Mouse (Mus musculus) adrenal gland (tissue): Measurements from ENCODE around the gene Runx2.

ENCODE experiments used
- intact Hi-C: fragments of 180-260 bp; cut with DNase I; formaldehyde crosslinking; loops from one replicate; pipeline ENCODE4 v1.15.1; 2025

Gene Runx2

DNA sequence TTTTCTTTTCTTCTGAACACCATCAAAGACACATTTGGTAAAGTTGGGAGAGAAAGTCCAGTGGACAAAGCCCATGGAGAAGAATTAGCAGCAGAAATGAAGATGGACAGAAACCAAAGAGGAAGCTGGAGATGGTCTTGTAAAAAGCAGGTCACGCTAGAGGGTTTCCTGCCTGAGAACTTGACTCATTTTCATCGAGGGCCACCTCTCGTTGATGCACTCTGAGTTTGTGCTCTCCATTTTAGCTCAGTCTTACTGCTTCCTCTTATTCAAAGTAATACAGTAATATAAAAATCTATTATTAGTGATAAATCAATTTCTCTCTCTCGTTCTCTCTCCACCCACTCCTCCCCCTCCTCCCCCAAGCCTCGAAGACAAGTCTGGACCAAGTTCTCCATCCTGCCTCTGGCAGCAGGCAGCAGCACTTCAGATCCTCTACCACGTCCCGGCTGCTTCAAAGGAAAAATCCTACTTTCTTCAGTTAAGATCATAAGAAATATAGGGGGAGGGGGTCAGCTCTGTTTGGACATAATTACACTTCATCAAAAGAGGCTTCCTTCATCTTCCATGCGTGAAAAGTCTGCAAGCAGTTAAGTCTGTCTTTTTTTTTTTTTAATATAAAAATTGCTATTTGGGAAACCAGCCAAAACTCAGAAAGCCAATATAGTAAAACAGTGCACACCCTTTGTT, 92.3 kb downstream of the Runx2 start:
- intact Hi-C loops: no loop called here

DNA sequence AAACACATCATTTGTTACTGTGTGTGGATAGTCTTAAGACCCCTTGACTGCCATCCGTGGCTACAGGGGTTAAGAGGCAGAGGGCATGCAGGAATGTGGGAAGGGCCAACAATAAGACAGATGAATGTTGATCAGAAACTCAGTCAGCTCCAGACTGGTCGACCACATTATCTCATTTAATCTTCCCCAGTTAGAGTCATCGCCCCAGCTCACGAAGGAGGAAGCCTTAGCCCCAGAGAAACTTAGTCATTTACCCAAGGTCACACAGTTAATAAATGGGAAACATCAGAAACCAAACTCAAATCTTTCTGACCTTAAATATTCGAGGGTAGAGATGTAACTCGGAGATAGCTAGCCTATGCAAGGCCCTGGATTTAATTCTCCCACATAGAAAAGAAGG, 96.0 kb downstream of the Runx2 start:
- intact Hi-C loops: no loop called here

DNA sequence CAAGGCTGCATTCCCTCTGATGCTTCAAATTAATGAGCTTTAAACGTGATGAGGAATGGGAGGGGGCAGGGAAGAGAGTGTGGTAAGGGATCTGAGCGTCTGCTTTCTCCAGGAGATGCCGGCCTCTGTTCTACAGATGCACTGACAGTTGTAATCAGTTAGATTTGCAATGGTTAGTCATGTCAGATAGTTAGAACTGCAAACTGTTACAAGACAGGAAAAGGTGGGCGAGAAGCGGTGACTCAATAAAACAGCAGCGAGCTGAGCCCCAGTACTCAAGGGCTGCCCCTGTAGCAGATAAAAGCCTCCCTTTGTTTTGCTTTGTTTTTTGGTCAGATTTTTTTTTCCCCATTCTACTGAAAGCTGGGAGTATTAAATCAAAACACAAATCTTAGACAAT, 96.6 kb downstream of the Runx2 start:
- intact Hi-C loops: no loop called here

DNA sequence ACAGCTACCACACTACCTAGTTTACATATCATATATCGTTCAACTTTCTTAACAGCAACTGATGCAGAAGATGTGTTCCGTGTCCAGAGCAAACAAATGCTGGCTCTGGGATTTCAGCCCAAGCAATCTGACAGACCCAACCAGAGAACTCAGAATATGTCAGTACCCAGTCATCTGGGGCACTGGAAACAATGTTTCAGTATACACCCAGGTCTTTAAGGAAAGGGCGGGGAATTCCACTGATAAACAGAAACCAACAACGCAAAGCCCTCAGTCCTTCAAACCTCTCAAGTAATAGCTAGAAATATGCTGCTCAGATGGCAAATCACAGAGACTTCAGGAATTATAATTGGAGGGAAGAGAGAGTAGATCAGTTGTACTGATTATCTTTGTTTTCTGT, 100.5 kb downstream of the Runx2 start:
- intact Hi-C loops: no loop called here

DNA sequence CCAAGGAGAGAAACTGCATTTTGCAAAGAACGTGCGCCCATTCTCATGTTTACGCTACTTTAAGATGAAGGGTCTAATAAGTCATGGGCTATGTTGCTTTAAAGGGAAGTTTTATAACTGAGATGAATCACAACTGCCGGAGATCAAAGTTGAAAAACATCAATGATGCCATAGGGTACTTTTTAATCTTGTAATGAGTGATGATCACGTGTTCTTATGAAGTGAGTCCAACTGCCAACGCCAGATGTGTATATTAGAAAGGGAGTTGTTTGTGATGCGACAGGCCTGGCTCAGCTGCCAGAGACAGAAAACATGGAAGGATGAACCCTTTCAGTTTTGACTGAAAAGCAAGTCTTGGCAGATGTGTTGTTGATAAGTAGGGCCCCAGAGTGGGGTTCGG, 101.2 kb downstream of the Runx2 start:
- intact Hi-C loops: no loop called here

DNA sequence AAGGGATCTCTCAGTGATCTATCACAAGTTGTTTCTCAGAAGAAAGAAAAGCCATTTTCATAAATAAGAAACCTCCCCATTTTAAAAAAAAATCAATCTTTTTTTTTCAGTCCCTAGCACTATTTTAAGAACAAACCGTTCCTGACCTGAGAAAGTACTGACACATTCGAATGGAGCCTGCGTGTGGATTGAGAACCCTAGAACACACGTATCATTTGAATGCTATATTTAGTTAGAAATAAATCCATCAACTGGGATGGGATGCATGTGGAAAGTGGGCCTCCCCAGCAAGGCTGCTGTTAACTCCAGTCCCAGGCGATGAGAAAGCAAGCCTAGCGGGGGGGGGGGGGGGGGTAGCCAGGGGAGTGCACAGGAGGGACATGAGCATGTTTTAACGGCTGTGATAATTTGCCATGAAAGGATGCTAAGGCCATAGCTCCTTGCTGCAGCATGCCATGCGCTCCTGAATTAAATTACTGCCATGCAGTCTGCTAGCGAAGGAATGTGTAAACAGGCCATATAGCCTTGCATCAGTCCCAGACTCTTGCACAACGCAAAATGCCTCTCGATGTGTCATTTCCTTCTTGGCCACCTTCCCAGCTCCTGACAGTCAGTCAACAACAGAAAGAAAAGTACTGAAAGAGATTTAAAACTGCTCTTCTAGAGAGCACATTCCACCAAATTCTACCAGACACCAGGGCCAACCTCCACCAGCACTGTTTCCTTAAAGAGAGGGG, 104.9 kb downstream of the Runx2 start:
- intact Hi-C loops: no loop called here

DNA sequence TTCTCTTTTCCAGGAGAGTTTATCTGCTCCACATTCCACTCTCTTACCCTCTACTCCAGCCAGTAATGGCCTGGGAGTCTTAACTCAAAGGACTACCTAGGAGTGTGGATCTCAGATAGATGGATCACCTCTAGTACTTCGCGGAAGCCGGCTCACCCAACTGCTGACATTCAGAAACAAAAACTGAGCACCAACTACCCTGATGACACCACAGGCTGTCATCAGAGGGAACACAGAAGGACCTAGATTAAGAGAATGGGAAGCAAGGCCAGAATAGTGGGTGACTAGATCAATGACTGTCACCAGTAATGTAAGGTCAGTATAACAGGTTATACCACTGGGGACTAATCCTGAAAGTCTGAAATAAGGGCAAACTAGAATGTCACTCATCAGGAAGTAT, 106.6 kb downstream of the Runx2 start:
- intact Hi-C loops: no loop called here

DNA sequence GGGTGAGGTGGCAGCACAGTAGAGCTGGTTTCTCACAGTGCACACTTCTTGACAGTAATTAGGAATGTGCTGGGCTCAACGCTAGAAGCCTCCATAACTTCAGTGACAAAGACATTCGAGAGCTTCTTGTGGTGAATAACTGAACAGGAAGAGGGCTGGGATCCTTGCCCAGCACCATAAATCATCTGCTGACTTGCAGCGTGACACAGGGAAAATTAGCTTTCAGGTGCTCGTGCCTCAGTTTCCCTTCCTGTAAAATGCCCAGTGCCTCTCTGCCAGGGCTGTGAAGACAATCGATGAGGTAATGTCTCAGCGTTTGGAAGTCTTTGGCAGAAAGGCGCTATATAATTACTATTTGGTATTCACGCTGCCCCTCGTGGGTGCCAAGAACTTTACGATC, 108.1 kb downstream of the Runx2 start:
- intact Hi-C loops: no loop called here

DNA sequence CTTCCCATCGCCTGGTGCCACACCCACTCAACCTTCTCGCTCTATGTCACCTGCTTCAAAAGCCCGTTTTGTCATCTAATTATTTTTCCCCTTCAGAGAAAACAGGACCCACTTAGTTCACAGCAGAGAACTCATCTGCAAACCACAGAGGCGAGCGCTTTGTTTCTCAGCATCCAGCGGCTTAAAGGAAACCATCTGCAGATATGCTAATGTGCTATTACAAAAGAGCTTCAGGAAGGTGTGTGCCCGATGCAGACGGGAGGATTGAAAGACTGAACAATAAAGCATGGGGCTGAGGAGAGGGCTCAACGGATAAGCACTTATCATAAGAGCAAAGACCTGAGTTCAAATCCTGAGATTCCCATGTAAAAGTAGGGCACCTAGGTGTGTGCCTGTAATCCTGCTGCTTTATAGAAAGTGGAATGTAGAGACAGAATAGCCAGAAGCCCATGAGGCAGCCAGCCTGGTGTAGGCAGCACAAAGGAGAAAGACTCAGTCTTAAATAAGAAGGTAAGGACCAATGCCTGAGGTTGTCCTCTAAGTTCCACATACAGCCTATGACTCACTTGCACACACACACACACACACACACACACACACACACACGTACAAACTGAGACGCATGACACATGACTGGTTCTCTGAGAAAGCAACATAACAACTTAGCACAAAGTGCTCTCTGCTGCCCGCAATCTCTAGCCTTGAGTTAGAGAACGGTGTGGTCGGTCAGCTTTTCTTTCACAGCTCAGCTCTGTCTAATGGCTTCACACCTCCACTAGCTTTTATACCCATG, 111.9 kb downstream of the Runx2 start:
- intact Hi-C loops: no loop called here

DNA sequence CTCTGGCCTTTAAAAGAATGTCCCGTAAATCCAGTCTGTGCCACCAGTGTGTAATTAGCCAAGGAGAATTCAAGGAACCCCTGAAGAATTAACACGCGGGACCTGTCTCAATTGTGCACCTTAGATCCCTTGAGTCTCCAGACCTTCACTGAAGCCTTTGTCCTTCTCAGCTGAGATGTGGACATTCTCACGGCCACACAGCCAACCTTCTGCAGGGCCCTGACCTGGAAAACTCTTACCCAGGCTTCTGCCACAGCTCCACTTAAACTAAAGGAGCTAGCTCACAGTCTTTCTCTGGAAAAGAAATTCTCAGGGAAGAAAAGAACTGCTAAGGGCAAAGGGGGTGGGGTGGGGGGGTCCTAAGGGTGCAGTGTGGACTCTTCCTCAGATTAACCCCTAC, 113.1 kb downstream of the Runx2 start:
- intact Hi-C loops: no loop called here

DNA sequence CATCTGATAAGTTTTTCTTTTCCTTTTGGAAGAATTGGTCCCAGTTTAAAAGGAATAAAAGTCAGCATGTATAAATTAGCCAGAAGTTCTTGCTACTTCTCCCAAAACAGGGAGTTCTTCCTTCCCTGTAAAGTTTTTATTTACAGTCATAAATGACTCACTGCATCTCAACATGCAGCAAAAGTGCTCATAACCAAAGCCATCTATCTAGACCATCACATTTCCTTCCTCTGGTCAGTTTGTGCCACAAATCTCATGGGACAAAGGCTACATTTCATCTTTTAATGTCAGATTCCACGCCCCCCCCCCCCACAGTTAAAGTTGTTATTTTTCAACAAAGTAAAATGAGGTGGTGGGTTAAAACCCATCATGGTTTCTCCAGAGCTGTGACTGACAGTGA, 114.3 kb downstream of the Runx2 start:
- intact Hi-C loops: no loop called here

DNA sequence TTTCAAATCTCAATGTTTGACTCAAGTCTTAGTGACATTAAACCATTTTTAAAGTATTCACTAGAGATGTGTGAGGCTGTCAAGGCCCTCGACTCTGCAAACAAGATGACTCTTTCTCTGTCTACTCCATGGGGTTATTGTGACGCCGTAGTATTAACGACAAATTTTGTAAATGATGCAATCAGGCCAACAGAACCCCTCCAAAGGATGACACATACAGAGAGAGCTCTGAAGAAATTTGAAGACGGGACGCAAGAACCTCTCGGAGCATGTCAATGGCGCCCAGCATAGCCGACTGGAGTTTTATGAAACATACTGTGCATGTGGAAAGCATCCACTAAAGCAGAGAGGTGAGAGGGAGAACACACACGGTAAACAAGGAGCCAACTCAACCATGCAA, 117.5 kb downstream of the Runx2 start:
- intact Hi-C loops: no loop called here

DNA sequence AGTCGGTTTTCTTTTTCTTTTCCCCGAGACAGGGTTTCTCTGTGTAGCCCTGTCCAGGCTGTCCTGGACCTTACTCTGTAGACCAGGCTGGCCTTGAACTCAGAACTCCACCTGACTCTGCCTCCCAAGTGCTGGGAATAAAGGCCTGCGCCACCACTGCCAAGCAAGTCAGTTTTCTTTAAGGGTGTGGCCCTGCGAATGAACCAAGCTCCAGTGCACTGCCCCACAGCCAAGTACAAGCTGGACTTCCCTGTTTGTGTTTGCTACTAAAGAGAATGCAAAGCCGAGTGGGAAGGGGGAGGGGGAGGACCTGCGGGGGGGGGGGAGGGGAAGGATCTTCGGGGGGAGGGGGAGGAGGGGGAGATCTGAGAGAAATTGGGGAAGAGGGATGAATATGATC, 121.0 kb downstream of the Runx2 start:
- intact Hi-C loops: no loop called here

DNA sequence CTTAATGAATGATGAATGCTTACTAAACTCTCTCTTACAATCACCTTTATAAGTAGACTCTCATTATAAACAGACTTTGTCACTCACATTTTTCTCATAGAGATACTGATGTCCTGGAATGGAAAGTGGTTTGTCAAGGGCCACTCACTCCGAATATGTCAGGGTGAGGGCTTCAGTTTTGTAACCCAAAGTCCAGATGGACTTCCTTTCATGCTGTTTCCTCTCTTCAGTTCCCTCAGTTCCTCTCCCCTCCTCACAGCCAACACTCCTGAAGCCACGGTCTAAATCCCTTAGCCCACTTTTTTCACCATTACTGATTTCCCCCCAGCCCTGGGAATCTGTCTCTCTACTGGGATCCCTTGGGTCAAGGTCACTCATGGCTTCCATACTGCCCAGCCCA, 123.1 kb downstream of the Runx2 start:
- intact Hi-C loops: no loop called here

DNA sequence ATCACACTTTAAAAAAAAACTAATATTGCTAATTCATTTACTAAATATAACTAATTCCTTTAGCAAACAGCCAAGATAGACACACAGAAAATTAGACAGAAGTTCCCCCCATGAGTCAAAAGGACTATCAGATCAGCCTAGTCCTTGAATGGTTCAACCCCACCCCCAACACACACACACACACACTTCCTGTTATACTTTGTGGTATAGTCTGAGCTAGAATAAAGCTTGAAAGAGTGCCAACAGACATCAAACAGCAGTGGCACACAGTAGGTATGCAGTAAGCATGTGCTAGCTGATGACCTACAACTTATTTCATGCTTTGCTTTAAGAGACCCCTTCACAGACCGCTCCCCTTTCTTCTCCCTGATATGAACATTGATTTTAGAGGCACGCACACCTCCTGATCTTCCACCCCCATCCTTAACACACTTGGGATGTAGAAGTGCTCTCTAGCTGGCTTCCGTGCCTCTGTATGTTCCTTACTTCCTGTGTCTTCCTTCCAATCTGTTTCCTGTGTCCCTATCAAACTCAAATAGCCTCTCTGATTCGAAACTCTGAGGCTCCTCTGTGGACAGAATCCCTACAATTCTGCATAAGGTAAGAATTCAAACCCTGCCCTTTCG, 124.1 kb downstream of the Runx2 start:
- intact Hi-C loops: no loop called here

DNA sequence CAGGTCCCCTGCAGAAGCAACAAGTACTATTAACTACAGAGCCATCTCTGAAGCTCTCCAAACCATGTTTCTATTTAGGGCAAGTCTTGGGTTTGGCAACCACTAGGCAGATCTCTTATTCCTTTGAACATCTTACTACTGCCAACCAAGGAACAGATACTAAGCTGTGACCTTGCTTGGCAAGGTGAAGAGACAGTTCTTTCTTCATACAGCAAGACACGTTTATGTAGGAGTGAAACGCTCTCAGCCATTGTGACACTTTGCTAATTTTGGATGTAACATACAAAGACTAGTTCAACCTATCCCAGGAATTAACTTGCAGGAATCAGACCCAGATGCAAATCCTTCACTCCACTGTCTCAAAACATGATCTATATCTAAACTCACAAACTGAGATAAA, 126.3 kb downstream of the Runx2 start:
- intact Hi-C loops: no loop called here

DNA sequence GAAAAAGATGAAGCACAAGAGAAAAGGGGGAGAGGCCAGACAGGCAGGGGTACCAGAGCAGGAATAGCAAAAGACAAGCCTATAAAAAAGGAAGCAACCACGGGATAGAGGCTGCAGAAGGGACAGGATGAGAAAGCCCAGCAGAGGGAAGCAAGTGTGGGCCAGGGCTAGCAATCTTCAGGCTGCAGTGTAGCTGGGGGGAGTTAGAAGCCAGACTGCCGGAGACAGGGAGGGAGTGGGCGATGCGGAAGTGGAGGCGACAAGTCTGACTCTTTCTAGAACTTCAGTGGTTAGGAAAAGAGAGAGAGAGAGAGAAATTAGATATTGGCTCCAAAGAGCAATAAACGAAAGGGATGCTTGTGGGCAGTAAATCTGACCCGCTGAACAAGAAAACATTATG, 129.1 kb downstream of the Runx2 start:
- intact Hi-C loops: no loop called here

DNA sequence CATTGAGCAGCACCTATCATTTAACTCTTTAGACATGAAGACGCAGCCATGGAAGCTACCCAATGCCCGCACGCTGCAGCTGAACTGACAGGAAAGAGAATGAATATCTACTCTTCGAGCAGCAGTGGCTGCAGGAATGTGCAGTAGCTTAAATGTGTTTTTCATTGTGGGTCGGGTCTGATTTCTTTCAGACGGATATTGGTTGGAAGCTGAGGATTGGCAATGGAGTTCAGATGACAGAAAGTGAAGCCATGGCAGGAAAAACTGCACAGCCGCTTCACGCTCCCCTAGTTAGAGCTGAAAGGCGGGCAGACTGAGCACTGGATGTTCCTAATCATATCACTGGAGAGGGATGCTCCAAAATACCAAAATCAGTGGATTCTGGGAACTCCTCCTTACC, 131.6 kb downstream of the Runx2 start:
- intact Hi-C loops: no loop called here

DNA sequence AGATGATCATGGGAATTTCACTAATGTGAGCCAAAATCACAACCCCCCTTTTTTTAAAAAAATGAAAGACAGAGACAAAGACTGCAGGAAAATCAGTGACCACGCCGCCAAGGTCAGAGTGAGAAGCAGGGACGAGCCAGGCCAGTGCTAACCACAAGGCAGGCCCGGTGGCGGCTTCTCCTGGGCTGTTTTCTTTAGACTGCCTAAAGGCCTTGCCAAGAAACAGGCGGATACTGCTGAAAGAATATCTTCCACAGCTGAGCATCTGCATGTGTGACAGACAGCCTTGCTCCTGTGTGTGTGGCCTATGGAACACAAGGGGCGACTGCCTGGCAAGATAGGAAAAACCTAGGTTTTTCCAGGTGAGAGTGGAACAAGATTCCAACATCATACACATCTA, 136.8 kb downstream of the Runx2 start:
- intact Hi-C loops: no loop called here

DNA sequence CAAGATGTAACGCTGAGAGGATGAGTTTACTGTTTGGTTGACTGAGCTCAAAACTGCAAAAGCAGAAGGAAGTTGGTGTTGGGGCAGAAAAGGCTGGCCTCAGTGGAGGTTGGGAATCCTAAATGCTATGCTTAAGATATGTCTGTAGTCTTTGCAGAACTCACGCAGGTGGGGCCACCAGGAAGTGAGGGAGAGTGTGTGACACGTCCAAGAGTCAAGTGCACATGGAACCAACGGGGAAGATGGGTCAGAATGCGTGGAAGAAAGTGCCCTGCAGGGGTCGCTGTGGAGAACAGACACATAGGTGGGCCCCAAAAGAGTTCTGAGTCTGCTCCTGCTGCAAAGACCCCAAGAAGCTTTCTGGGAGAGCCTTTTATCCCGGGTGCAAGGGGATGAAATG, 141.8 kb downstream of the Runx2 start:
- intact Hi-C loops: no loop called here

DNA sequence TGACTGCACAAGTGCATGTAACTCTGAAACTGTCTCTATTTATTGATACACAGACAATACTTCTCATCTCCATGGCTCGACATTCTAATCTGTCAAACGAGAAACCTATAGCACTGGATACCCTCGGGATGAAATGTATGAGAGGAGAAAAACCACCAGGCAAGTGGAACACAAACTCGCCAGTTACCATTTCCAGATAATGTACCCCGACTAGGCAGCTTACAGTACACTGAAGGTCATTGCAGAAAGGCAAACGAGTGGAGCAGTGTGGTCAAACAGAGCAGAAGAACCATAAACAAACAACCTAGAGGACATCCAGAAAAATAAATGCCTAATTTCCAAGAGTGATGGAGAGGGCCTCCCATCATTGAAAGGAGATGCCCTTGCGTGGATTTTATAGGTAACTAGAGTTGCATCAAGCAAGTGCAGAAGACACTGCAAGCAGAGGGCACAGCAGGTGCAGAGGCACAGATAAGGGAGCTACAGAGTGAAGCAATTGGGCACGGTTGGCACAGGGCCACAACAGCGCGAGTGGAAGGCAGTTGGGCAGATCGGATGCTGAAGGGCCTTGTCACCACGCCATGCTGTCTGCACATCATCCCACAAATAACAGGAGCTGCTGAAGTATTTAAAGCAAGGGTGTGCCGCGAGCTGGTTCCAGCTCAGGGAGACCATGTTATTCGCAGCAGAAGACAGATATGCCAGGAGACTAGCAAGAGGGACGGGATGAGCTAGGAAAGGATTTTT, 142.5 kb downstream of the Runx2 start:
- intact Hi-C loops: no loop called here
